Mouse (Mus musculus) mouse embryonic stem cell (cell line): ENCODE measurements around the gene Proser3.

Experiments used
- in situ Hi-C, 2 experiments: fragments of 300-500 bp; cut with MboI; formaldehyde crosslinking; loops; 1 replicate in 1 of 2; 3 replicates in 1 of 2; pipeline ENCODE4 v1.14.3; 2019 to 2020; ENCODE audit warnings: low sequenced_read_pairs in 2 of 2, low pct_unique_long_range_greater_than_20kb in 1 of 2, mixed read lengths in 1 of 2; ENCODE audit not compliant: unreplicated experiment in 1 of 2

Proser3 gene

GRCm38 (mm10) chr7:30553810-30554584 lies 1.9 kb upstream of the Proser3 start:
- in situ Hi-C loops: no loop called here

- in situ Hi-C loops: no loop called here
Measured at GRCm38 (mm10) chr7:30553021-30553589, 1.0 kb upstream of the Proser3 start.

DNA sequence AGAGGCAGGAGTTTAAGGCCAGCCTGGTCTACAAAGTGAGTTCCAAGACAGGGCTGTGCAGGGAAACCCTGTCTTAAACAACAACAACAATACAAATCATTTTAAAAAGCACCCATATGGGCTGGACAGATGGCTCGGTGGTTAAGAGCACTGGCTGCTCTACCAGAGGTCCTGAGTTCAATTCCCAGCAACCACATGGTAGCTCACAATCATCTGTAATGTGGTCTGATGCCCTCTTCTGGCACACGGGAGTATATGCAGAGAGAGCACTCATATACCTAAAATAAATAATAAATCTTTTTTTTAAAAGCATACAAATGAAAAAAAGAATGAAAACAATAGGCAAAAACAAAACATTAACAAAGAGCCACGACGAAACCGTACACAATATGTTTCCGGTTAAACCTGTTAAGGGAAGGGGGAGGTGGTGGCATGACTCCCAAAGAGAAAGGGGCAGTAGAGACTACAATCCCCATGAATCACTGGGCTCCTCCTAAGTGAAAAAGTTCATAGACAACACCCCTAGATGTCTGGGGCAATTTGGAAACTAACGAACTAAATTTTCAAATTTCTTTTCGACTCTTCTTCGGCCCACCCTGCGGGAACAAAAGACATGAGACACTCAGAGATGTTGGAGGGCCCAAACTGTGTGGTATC lies 526 bp downstream of the Proser3 start:
- in situ Hi-C loops: no loop called here

GRCm38 (mm10) chr7:30550603-30551002 lies 1.5 kb downstream of the Proser3 start:
- in situ Hi-C loops: no loop called here

GRCm38 (mm10) chr7:30549880-30550279 lies 2.2 kb downstream of the Proser3 start:
- in situ Hi-C loops: no loop called here

DNA sequence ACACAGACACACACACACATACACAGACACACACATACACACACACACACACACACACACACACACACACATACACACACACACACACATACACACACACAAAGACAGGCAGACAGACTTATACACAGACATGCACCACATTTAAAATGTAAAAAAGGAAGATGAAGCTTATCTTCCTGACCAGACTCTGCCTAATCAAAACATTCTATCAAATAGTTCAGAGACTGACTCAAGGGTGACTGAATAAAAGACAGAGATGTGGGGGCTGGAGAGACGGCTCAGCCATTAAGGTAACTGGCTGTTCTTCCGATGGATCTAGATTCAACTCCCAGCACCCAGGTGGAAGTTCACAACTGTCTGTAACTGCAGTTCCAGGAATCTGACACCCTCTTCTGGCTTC lies 7.8 kb downstream of the Proser3 start:
- in situ Hi-C loops: no loop called here

DNA sequence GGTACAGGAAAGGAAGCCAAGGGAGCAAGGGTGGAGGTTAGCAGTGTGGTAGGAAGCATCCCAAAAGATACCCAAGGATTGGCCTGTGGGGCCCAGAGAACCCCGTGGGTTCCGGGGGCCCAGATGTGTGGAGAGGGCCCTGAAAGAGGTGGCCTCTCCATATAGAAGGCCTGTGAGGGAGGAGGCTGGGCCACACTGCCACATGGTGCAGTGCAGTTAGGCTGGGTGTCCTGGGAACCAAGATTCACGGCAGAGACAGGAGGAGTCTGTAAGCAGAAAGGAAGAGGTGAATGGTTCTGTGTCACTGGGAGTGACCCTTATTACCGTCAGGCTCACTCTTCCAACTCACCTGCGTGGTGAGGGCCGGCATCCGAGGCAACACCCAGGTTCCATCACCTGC lies 11.5 kb downstream of the Proser3 start:
- in situ Hi-C loops: no loop called here

GRCm38 (mm10) chr7:30534633-30535577 lies 17.2 kb downstream of the Proser3 start, which contains the start of gene Arhgap33:
Arhgap33 (minus strand) TSS chr7:30535060.
- in situ Hi-C loops: no loop called here

DNA sequence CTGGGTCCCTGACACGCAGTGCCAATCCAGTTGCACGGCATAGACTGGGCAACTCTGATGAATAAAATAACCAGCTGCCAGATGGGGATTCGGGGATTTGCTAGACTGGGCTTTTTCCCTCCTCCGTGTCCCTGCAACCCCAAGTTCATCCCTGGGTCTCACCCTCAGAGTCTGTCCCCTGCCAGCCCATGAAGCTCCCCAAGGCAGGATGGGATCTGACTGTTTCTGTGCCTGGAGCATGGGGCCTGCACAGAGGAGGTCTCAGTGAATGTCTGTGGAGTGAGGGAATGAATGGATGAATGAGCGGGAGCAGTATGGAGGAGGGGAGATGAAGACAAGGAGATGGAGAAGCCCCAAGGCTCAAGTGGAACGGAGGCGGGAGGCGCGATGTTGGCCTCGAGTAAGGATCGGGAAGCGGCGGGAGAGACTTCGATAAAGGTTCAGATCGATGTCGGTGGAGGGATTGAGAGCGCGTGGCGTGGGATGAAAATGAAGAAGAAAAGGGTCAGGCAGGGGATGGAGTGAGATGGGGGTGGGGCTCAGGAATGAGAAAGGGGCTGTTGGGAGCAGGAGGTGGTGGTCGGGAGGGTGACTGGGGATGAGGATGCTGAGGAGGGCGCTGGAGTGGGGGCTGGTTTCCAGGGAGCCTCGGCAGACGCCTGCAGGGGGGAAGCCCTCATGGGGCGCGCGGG lies 18.0 kb downstream of the Proser3 start:
- in situ Hi-C loops: no loop called here

GRCm38 (mm10) chr7:30532931-30533330 lies 19.2 kb downstream of the Proser3 start:
- in situ Hi-C loops: no loop called here

DNA sequence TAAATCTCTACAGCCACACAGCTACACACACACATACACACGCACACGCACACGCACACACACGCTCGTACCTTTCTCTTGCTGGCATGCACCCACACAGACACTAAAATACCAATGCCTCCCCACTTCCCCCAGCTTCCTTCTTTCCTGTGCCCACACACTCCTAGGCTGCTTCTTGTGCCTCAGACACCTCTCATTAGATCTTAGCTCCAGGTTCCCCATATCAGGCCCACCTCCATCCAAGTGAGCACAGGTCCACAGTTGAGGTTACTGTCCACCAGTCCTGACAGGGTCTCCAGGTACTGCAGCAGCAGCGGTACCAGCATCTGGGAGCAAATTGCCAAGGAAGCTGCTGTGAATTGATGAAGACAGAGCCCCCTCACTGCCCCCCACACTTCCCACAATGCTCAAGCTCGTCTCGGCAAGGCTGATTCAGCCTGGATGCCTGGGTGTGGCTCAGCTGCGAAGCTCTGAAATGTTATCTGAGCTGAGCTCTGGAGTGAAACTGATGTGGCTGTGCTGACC lies 20.7 kb downstream of the Proser3 start:
- in situ Hi-C loops: no loop called here

DNA sequence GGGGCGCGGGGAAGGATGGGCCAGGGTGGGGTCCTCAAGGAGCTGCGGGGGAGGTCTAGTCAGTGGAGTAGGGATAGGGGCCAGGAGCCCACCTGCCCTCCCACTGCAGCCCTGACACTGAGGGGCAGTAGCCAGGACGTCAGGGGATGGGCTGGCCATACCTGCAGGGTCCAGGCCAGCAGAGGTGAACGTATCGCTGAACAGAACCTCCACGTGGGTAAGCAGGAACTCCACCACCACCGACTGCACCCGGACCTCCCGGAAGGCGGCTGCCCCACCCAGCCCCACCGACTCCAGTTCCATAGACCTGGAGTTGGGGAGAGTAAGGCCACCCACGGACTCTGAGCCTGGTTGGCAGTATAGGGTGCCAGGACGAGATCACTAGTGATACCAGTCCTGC lies 25.1 kb downstream of the Proser3 start:
- in situ Hi-C loops: no loop called here

- in situ Hi-C loops: no loop called here
Measured at GRCm38 (mm10) chr7:30526399-30526798, 25.7 kb downstream of the Proser3 start.

- in situ Hi-C loops: no loop called here
Measured at GRCm38 (mm10) chr7:30525954-30526353, 26.1 kb downstream of the Proser3 start.

DNA sequence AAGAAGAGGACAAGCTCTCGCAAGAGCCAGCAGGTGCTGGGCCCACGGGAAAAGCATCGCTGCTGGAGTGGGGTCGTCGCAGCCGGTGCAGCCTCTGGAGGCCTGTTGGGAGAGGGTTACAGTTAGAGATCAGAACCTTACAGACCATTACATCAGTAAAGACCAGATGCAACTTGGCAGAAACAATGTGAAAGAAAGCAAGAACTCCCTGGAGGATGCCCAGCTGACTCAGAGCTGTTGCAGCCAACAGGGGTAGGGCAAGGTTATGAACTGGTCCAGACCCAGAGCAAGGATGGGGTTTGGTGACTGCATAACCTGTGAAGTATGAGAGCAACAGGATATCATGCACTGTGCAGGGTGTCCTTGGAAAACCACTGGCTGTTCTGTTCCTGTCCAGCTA lies 27.6 kb downstream of the Proser3 start:
- in situ Hi-C loops: no loop called here

GRCm38 (mm10) chr7:30522871-30523270 lies 29.2 kb downstream of the Proser3 start:
- in situ Hi-C loops: no loop called here

- in situ Hi-C loops: no loop called here
Measured at GRCm38 (mm10) chr7:30520856-30521255, 31.2 kb downstream of the Proser3 start.

DNA sequence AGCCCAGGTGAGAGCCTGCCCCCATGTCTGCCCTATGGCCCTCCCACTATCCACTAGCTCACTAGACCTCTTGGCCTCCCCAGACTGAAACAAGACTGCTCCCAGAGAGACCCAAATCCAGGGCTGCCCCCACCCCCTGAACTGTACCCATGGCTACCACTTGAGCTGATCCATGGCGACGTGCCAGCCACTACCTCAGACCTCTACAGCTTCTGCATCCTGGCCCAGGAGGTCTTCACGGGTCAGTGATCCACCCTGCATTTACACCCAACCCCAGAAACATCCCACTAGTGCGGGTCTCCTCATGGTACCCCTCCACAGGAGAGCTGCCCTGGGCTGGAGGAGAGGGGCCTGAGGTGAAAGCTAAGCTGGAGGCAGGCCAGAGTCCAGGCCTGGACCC lies 31.7 kb downstream of the Proser3 start:
- in situ Hi-C loops: no loop called here
